Mouse (Mus musculus): Measurements from ENCODE around the gene Nup62. TPM values are rescaled to one million over a fixed set of nuclear protein-coding genes. Genes with fewer than 3 reads are reported as not detected.

The Nup62 gene
- polyA plus RNA-seq, 1 experiment from 2014 or later: 51.0 TPM

DNA sequence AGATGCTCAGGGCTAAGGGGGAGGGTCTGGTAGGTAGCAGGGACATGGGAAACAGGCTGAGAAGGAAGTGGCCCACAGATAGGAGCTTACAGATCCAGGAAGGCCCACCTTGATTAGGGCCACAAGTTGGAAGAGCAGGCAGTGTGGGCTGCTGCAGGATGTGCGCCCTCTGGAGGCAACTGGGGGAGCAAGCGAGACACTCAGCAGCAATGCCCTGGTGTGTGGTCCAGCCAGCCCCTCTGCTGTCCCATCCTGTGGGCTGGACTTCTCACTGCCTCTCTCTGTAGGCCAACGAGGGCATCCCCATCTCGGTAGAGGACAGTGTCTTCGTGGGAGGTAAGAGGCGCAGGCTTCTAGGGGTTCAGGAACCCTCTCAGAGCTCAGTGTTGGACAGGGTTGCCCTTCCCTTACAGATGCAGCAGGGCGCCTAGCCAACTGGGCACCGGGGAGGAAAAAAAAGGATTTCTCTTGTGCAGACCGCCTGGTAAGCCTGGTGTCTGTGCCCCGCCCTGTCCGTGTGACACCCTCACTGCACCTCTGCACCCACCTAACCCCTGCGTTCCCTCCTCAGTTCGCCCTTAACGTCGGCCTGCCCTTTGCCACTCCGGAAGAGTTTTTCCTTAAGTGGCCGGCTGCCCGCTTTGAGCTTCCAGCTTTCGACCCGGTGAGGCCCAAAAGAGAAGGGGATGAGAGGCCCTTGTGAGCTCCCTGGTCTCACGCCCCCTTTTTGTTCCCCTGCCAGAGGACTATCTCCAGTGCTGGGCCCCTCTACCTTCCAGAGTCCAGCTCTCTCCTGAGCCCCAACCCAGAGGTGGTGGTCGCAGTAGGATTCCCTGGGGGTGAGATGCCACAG is 44.9 kb downstream of the Nup62 start:
- Histone ChIP-seq H3K27ac (replicated peaks) (peak overlapping the region; percentile 38; the same call in 1 of the 2 replicates), H3K9ac (peak overlapping the region; percentile 43; the same call in 1 of the 2 replicates), H3K27me3 (no peaks in the 10 kb centered on the region), H3K4me3 (0 out of 2 replicates have a peak overlapping the region, but pooled peaks have one; percentile 3), H3K4me1 (replicated peaks) (peaks cover 60% of the 10 kb centered on the region), H3K4me2 (no peak overlapping the region; the same call in 1 of the 2 replicates), H3K9me3 (no peaks in the 10 kb centered on the region), H3K36me3 (peaks cover 44% of the 10 kb centered on the region)
- 59% methylated on average over 22 of the region's 22 CpGs for WGBS
- peak; percentile 3; the same call in 1 of the 2 replicates for ATAC-seq (ENCODE audit: low read depth)

GRCm38 (mm10) chr7:44861429-44861816 is 45.5 kb downstream of the Nup62 start:
- Histone ChIP-seq H3K4me1 (replicated peaks) (peaks cover 60% of the 10 kb centered on the region), H3K4me2 (no peak overlapping the region), H3K27ac (replicated peaks) (no peak overlapping the region), H3K9ac (0 out of 2 replicates have a peak overlapping the region, but pooled peaks have one; percentile 43), H3K36me3 (peaks cover 51% of the 10 kb centered on the region), H3K27me3 (no peaks in the 10 kb centered on the region), H3K4me3 (no peak overlapping the region), H3K9me3 (no peaks in the 10 kb centered on the region)
- 82% methylated on average over 14 of the region's 14 CpGs for WGBS
- no peak for ATAC-seq (ENCODE audit: low read depth)

DNA sequence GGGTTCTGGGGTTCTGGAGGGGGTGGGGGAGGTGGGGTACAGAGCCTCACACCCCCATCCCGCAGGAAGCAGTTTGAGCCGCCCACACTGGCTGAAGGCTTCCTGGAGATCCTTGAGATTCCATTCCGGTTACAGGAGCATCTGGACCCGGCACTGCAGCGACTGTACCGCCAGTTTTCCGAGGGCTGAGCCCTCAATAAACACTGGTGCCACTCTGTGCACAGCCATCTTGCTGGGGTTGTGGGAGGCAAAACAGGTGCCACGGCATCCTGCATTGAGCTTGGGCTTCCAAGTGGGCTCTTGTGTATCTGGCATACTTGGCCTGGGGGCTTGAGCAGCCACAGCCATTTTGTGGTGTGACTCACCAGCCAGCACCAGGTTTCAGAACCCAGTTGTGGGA is 46.5 kb downstream of the Nup62 start:
- 90% methylated on average over 8 of the region's 8 CpGs for WGBS
- Histone ChIP-seq H3K4me1 (replicated peaks) (peaks cover 67% of the 10 kb centered on the region), H3K36me3 (peaks cover 56% of the 10 kb centered on the region), H3K4me2 (no peak overlapping the region), H3K27ac (replicated peaks) (no peak overlapping the region), H3K27me3 (no peaks in the 10 kb centered on the region), H3K4me3 (no peak overlapping the region), H3K9ac (no peak overlapping the region), H3K9me3 (no peaks in the 10 kb centered on the region)
- ATAC-seq (ENCODE audit: low read depth): no peak

GRCm38 (mm10) chr7:44863210-44863609 is 47.3 kb downstream of the Nup62 start:
- Histone ChIP-seq H3K9me3 (no peaks in the 10 kb centered on the region), H3K4me1 (replicated peaks) (peaks cover 68% of the 10 kb centered on the region), H3K36me3 (peaks cover 56% of the 10 kb centered on the region), H3K27me3 (no peaks in the 10 kb centered on the region), H3K27ac (replicated peaks) (no peak overlapping the region; the same call in 1 of the 2 replicates), H3K9ac (no peak overlapping the region), H3K4me2 (no peak overlapping the region), H3K4me3 (no peak overlapping the region)
- 90% methylated on average over 14 of the region's 14 CpGs for WGBS
- no peak for ATAC-seq (ENCODE audit: low read depth)

DNA sequence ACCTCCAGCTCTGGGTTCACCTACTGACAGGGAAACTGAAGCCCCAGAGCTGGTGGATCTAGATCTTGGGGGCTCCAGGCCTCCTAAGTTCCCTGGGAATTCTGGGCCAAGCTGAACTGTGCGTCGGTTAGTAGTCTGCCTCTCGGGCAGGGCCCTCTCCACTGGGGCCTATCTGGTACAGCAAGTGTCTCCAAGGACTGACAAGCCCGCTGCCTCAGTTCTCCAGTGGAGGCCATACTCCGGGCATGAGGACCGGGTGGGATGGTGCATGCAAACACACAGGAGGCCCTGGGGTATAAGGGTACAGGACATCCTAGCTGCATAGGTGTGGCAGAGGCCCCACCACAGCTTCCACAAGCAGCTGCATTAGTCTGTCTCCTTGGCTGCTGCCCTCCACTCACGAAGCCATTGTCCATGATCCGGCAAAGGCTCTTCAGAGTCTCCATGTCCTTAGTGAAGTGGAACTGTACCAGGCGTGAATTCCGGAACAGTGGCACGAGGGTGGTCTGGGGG is 48.1 kb downstream of the Nup62 start:
- H3K36me3 ChIP-seq: peaks cover 56% of the 10 kb centered on the region
- ATAC-seq (ENCODE audit: low read depth): no peak

DNA sequence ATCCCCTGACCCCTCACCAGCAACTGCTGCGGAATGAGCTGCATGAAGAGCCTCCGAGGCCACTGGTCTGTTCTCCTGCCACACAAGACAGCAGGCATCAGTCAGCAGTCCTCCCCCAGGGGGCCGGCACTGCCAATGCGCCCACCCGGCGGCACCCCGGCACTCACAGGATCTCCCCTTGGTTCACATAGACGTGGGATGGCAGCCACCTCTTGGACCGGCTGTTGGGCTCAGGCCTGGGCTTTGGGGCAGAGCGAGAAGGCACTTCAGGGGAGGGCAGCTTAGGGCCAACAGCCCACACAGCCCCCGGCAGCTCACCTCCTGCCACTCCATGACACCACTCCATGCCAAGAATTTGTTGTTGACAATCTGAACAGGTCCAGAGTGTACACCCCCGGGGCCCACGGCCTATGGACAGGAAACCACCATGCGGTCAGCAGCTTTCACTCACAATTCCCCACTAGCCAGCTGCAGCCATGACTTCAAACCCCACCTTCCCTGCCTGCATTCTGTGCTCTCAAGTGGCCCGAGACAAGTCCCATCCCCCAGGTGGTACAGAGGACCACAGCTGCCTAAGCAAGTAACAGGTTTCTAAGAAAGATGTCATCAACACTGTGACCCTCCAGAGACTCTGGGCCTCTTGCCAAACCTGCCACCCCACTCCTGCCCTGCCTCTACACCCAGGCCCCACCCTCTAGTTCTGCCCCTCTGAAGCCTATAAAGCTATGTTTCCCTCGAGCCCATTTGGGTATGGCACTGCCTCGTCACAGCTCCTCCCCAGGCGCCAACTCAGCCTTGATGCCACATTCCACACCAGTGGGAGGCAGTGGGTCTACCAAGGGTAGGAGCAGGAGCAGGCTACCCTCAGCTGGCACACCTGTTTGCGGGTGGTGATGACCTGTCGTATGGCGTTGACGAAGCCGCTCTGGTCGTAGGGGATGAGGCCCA is 49.0 kb downstream of the Nup62 start:
- no peak for ATAC-seq (ENCODE audit: low read depth)
- 82% methylated on average over 24 of the region's 24 CpGs for WGBS
- Histone ChIP-seq H3K4me3 (0 out of 2 replicates have a peak overlapping the region, but pooled peaks have one; percentile 97), H3K9ac (peak overlapping the region; percentile 50; the same call in 1 of the 2 replicates), H3K9me3 (no peaks in the 10 kb centered on the region), H3K27me3 (no peaks in the 10 kb centered on the region), H3K4me1 (replicated peaks) (peaks cover 67% of the 10 kb centered on the region), H3K4me2 (peak overlapping the region; percentile 99; the same call in 1 of the 2 replicates), H3K36me3 (peaks cover 56% of the 10 kb centered on the region), H3K27ac (replicated peaks) (0 out of 2 replicates have a peak overlapping the region, but pooled peaks have one; percentile 38)

More for the DNA sequence above, 48.1 kb downstream of the Nup62 start:
- Histone ChIP-seq H3K27ac (replicated peaks) (no peak overlapping the region; the same call in 1 of the 2 replicates), H3K9ac (no peak overlapping the region), H3K27me3 (no peaks in the 10 kb centered on the region), H3K4me1 (replicated peaks) (peaks cover 67% of the 10 kb centered on the region), H3K9me3 (no peaks in the 10 kb centered on the region), H3K4me3 (no peak overlapping the region), H3K4me2 (no peak overlapping the region)
- 86% methylated on average over 11 of the region's 11 CpGs for WGBS

GRCm38 (mm10) chr7:44866276-44867009 is 50.6 kb downstream of the Nup62 start:
- peak overlapping the region; percentile 38 for H3K27ac ChIP-seq (replicated peaks)
- peaks cover 55% of the 10 kb centered on the region for H3K36me3 ChIP-seq
- ATAC-seq (ENCODE audit: low read depth): no peak
- H3K9me3 ChIP-seq: no peaks in the 10 kb centered on the region
- H3K27me3 ChIP-seq: no peaks in the 10 kb centered on the region
- 59% methylated on average over 15 of the region's 15 CpGs for WGBS
- peak overlapping the region; percentile 99 for H3K9ac ChIP-seq
- H3K4me2 ChIP-seq: peak overlapping the region; percentile 99
- H3K4me1 ChIP-seq (replicated peaks): peaks cover 62% of the 10 kb centered on the region
- peak overlapping the region; percentile 97 for H3K4me3 ChIP-seq

DNA sequence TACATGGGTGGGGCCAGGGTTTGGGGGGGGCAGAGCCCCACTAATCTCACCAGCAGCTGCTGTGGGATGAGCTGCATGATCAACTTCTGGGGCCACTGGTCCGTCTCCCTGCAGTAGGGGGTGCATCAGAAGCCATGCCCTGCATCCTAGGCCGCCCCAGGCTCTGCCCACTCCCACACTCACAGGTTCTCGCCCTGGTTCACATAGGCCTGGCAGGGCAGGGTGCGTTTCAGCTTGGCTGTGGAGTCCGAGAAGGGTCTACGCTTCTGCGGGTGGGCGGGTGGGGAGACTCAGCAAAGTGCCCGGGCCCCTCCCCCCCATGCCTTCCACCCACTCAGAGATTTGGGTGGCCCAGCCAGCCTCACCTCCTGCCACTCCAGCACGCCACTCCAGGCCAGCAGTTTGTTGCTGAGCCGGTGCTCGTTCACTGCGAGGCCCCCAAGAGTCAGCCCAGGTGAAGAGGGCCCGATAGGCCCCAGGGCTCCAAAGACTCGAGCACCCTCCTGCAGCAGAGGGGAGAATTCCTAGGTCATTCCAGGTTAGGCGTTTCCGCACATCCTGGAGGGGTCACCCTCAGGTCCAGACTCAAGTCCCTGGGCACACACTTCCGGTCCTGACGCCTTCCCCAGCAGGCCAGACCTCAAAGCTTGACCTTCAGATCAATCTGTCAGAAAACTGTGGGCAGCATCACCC is 51.3 kb downstream of the Nup62 start:
- Histone ChIP-seq H3K9me3 (no peaks in the 10 kb centered on the region), H3K36me3 (peaks cover 48% of the 10 kb centered on the region), H3K27me3 (no peaks in the 10 kb centered on the region), H3K9ac (peak overlapping the region; percentile 99), H3K4me2 (peak overlapping the region; percentile 99), H3K4me3 (peak overlapping the region; percentile 97), H3K27ac (replicated peaks) (peak overlapping the region; percentile 38; the same call in 1 of the 2 replicates), H3K4me1 (replicated peaks) (peaks cover 59% of the 10 kb centered on the region)
- no peak for ATAC-seq (ENCODE audit: low read depth)
- 73% methylated on average over 19 of the region's 19 CpGs for WGBS

DNA sequence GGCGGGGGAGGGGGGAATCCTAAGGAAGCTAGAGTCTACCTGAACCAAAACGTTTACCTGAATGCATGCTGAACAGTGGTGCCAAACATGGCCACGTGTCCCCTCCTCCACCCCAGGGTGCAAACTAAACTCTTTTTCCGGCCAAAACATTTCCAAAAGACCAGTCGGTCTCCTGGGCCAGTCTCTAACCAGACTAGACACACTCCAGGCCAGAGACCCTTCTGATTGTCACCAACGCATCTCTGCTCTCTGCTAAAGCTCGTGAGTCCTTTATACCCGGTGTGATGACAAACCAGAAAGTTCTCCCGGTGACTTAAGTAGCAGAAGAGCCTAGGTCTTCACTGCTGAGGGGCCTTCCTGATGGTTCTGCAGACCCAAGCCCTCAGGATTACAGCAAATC is 51.9 kb downstream of the Nup62 start:
- peaks cover 59% of the 10 kb centered on the region for H3K4me1 ChIP-seq (replicated peaks)
- 64% methylated on average over 9 of the region's 9 CpGs for WGBS
- peak overlapping the region; percentile 99 for H3K4me2 ChIP-seq
- no peaks in the 10 kb centered on the region for H3K9me3 ChIP-seq
- peak overlapping the region; percentile 97 for H3K4me3 ChIP-seq
- peaks cover 42% of the 10 kb centered on the region for H3K36me3 ChIP-seq
- H3K27me3 ChIP-seq: no peaks in the 10 kb centered on the region
- ATAC-seq (ENCODE audit: low read depth): no peak
- H3K9ac ChIP-seq: peak overlapping the region; percentile 99
- H3K27ac ChIP-seq (replicated peaks): no peak overlapping the region

DNA sequence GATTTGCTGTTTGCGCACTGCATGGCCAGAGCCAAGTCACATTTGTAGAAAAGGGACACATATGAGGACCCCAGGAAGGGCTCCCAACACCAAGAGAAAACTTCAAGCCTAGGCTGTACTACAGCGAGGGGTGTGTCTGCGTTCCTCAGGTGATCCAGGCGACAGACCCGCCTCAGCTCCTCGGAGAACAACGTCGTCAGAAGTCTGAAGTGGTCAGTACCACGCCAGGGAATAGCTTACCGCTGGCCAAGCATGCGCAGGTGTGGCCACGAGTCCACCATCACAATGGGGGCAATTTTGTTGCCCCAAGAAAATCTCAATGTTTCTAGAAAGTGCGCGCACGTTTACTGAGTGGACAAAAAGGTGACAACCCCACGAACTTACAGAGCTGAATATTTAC is 52.6 kb downstream of the Nup62 start:
- peak overlapping the region; percentile 100 for H3K27ac ChIP-seq (replicated peaks)
- peaks cover 59% of the 10 kb centered on the region for H3K4me1 ChIP-seq (replicated peaks)
- peak overlapping the region; percentile 99 for H3K9ac ChIP-seq
- no peaks in the 10 kb centered on the region for H3K9me3 ChIP-seq
- peak overlapping the region; percentile 99 for H3K4me2 ChIP-seq
- 8% methylated on average over 16 of the region's 16 CpGs for WGBS
- H3K27me3 ChIP-seq: no peaks in the 10 kb centered on the region
- no peak for ATAC-seq (ENCODE audit: low read depth)
- H3K36me3 ChIP-seq: peaks cover 35% of the 10 kb centered on the region
- peak overlapping the region; percentile 97 for H3K4me3 ChIP-seq
